Mouse (Mus musculus) ES-Bruce4 (cell line): ENCODE results near the gene Zfp799.

Experiments
- CTCF ChIP-seq: IDR thresholded peaks from one replicate; pipeline ENCODE4 v1.8.1; 2011; ENCODE audit warnings: low read depth, low read length
- POLR2A ChIP-seq: IDR thresholded peaks from one replicate; pipeline ENCODE4 v1.8.1; 2011; ENCODE audit warnings: low read length; ENCODE audit not compliant: insufficient read depth

- TF ChIP-seq POLR2A (no peak), CTCF (no peak)
These were observed 42.0 kb upstream of the Zfp799 start for GRCm38 (mm10) chr17:32872091-32872490.
